Mouse (Mus musculus) spleen, adult 2 months (tissue): Measurements from ENCODE around the gene Vps35. TPM values are rescaled to one million over a fixed set of nuclear protein-coding genes. Genes with fewer than 3 reads are reported as not detected.

Experiments used
- DNase-seq, 2 experiments: peaks; one replicate each; pipeline versions ENCODE4 v3.0.0 to v3.0.0-alpha.2; 2012 to 2021; ENCODE audit warnings: low spot score in 2 of 2, low read depth in 1 of 2
- H3K27ac ChIP-seq: fragments of 200-500 bp; 2 replicates; pipeline ENCODE4 v1.5.1; 2012; ENCODE audit warnings: low read length, inconsistent platforms; ENCODE audit not compliant: insufficient read depth
- H3K27me3 ChIP-seq: fragments of 200-500 bp; 2 replicates; pipeline ENCODE4 v1.6.1; 2012; ENCODE audit warnings: mild to moderate bottlenecking, moderate library complexity, low read length, inconsistent platforms; ENCODE audit not compliant: control insufficient read depth, insufficient read depth
- H3K36me3 ChIP-seq: fragments of 200-500 bp; 2 replicates; pipeline ENCODE4 v1.6.1; 2012; ENCODE audit warnings: mild to moderate bottlenecking, low read length, inconsistent platforms; ENCODE audit not compliant: control insufficient read depth, insufficient read depth
- H3K4me1 ChIP-seq: fragments of 200-500 bp; 2 replicates; pipeline ENCODE4 v1.6.1; 2011; ENCODE audit warnings: inconsistent platforms; ENCODE audit not compliant: control insufficient read depth, insufficient read depth, insufficient read length
- H3K4me3 ChIP-seq: fragments of 200-500 bp; 2 replicates; pipeline ENCODE4 v1.5.1; 2011; ENCODE audit warnings: mild to moderate bottlenecking, inconsistent platforms; ENCODE audit not compliant: insufficient read depth, insufficient read length; ENCODE audit errors: extremely low read depth
- CTCF ChIP-seq: fragments of 200-500 bp; IDR thresholded peaks from 2 replicates; pipeline ENCODE4 v1.5.1; 2011; ENCODE audit warnings: mild to moderate bottlenecking, inconsistent platforms; ENCODE audit not compliant: insufficient read depth, insufficient read length, insufficient replicate concordance; ENCODE audit errors: extremely low read depth
- POLR2A ChIP-seq: fragments of 200-500 bp; IDR thresholded peaks from 2 replicates; pipeline ENCODE4 v1.6.1; 2011; ENCODE audit warnings: low read depth, low read length, inconsistent platforms
- WGBS: fragments of 180-500 bp; shearing (Covaris S2); methylation state at CpG from one replicate; pipeline ENCODE4 v1.1.7; 2018; 5-methylcytosine and 5-hydroxymethylcytosine counted together
- polyA plus RNA-seq: library from polyadenylated mRNA; depleted of rRNA; stranded (reverse); fragments of >200 nt; gene quantifications from 2 replicates; pipeline ENCODE4 v1.2.3, GENCODE M21; 2012

The Vps35 gene
- polyA plus RNA-seq, 1 experiment, result 5.9 TPM

GRCm38 (mm10) chr8:85323084-85323483 is 23.5 kb upstream of the Vps35 start:
- Histone ChIP-seq H3K4me3 (no peak overlapping the region), H3K36me3 (no peaks in the 10 kb centered on the region), H3K4me1 (no peaks in the 10 kb centered on the region), H3K27me3 (no peaks in the 10 kb centered on the region), H3K27ac (no peak overlapping the region)
- TF ChIP-seq CTCF, result no peak
- TF ChIP-seq POLR2A, result no peak
- DNase-seq, result no peak
- 71% methylated on average over 3 of the region's 3 CpGs for WGBS

- H3K4me3 ChIP-seq, result no peak overlapping the region
- no peak for DNase-seq
- no peak for TF ChIP-seq POLR2A
- TF ChIP-seq CTCF, result no peak
- WGBS, result 95% methylated on average over 15 of the region's 15 CpGs
- H3K36me3 ChIP-seq, result no peaks in the 10 kb centered on the region
- H3K4me1 ChIP-seq, result no peaks in the 10 kb centered on the region
- H3K27ac ChIP-seq, result no peak overlapping the region
- no peaks in the 10 kb centered on the region for H3K27me3 ChIP-seq
Measured at GRCm38 (mm10) chr8:85321981-85322380, 22.4 kb upstream of the Vps35 start.

DNA sequence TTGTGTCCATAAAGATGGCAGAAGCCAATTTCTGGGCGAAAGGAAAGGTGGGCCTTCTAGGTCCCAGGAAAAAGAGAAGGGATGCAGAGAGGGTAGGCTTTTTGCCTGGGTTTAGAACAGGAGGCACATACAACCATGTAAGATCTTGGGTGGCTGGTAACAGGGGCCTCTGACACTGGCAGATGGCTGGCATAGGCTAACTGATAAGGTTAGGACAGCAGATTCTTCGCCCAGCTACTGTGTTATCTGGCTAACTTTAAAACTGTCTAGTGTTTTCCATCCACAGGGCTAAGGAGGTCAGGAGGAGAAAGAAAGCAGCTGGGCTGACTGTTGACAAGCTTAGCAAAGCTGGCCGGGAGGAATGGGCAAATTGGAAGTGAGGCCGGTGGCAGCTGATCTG is 18.9 kb upstream of the Vps35 start:
- Histone ChIP-seq H3K4me1 (no peaks in the 10 kb centered on the region), H3K36me3 (no peaks in the 10 kb centered on the region), H3K4me3 (no peak overlapping the region), H3K27me3 (no peaks in the 10 kb centered on the region), H3K27ac (no peak overlapping the region)
- TF ChIP-seq CTCF, result no peak
- no peak for TF ChIP-seq POLR2A
- 78% methylated on average over 4 of the region's 4 CpGs for WGBS
- DNase-seq, result no peak

DNA sequence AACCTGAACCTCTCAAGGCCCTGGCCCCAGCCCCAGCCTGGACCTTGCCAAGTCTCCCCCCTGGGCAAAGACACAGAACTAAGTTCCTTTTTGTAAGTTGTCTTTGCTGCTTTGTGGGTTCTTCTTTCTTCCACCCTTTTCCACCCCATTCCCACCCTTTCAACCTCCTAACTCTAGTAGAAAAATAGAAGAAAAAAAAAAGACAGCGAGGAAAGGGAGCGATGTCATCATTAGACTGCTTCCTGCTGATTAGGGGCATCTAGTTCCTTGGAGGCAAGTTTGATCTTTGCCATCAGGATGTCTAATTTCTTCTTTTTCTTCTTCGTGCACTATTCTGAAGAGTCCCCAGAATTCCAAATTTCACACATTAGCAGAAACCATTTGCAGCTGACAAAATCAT is 13.4 kb upstream of the Vps35 start:
- Histone ChIP-seq H3K4me3 (no peak overlapping the region), H3K27me3 (no peaks in the 10 kb centered on the region), H3K27ac (no peak overlapping the region), H3K4me1 (no peaks in the 10 kb centered on the region), H3K36me3 (peaks cover under 1% of the 10 kb centered on the region; the same call in 1 of the 2 replicates)
- no peak for TF ChIP-seq POLR2A
- no peak for TF ChIP-seq CTCF
- 60% methylated on average over 3 of the region's 3 CpGs for WGBS
- no peak for DNase-seq

GRCm38 (mm10) chr8:85311743-85312142 is 12.1 kb upstream of the Vps35 start:
- Histone ChIP-seq H3K27ac (no peak overlapping the region), H3K36me3 (peaks cover 3% of the 10 kb centered on the region), H3K4me3 (no peak overlapping the region), H3K4me1 (no peaks in the 10 kb centered on the region), H3K27me3 (no peaks in the 10 kb centered on the region)
- TF ChIP-seq POLR2A (no peak), CTCF (no peak)
- no peak for DNase-seq

GRCm38 (mm10) chr8:85308564-85308963 is 9.0 kb upstream of the Vps35 start:
- no peaks in the 10 kb centered on the region for H3K4me1 ChIP-seq
- no peaks in the 10 kb centered on the region for H3K27me3 ChIP-seq
- no peak overlapping the region for H3K27ac ChIP-seq
- TF ChIP-seq CTCF (no peak), POLR2A (no peak)
- WGBS, result 91% methylated on average over 2 of the region's 2 CpGs
- DNase-seq, result no peak
- H3K4me3 ChIP-seq, result no peak overlapping the region
- peaks cover 11% of the 10 kb centered on the region for H3K36me3 ChIP-seq

DNA sequence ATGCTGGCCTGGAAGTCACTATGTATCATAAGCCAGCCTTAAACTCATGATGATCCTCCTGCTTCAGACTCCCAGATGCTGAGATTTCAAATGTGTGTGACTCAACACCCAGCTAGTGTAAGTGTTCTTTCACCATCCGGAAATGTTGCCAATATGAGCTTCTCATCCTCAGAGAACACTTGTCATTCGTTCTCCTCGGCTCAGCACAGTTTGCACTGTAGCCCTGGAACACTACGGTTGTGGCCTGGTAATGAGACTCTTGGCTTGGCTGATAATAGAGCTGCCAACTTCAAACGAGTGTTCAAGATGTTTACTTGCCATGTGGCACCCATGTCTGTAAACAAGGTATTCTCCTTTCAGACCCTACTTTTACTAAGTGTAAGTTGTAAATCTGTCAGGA is 3.9 kb upstream of the Vps35 start:
- Histone ChIP-seq H3K4me3 (no peak overlapping the region), H3K27ac (no peak overlapping the region), H3K36me3 (peaks cover 16% of the 10 kb centered on the region), H3K27me3 (no peaks in the 10 kb centered on the region), H3K4me1 (peaks cover 2% of the 10 kb centered on the region; the same call in 1 of the 2 replicates)
- 88% methylated on average over 5 of the region's 5 CpGs for WGBS
- DNase-seq, result no peak
- TF ChIP-seq CTCF, result no peak
- no peak for TF ChIP-seq POLR2A

GRCm38 (mm10) chr8:85302931-85303330 is 3.3 kb upstream of the Vps35 start:
- H3K27me3 ChIP-seq, result no peaks in the 10 kb centered on the region
- peaks cover 15% of the 10 kb centered on the region for H3K36me3 ChIP-seq
- no peak for DNase-seq
- TF ChIP-seq POLR2A (no peak), CTCF (no peak)
- H3K4me3 ChIP-seq, result no peak overlapping the region
- peaks cover 3% of the 10 kb centered on the region; the same call in 1 of the 2 replicates for H3K4me1 ChIP-seq
- no peak overlapping the region for H3K27ac ChIP-seq
- 64% methylated on average over 3 of the region's 3 CpGs for WGBS
